Mouse (Mus musculus) cerebellum, adult 9-11 months (tissue): Measurements from ENCODE around the gene Lama5.

Source experiments
- DNase-seq: peaks from one replicate; pipeline ENCODE4 v3.0.0; 2022

Lama5 gene

DNA sequence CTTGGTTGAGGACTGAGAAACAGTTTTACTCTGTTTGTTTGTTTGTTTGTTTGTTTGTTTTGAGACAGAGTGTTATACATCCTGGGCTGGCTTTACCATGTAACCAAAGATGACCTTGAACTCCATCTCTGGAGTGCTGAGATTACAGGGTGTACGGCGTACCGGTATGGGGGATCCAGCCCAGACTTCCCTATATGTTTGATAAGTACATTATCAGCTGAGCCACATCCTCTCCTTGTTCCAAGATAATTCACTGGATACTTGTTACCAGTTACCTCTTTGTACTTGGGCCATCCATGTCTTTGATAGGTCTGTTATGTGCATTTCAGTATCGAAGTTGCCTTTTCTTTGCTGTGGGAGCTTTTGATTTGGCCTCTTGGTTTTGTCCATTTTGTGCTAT lies 92.4 kb downstream of the Lama5 start:
- no peak for DNase-seq

- no peak for DNase-seq
Observed at GRCm38 (mm10) chr2:180127675-180128074, 98.0 kb downstream of the Lama5 start.
